Mouse (Mus musculus): Measurements from ENCODE around the gene Adap1. TPM values are rescaled to one million over a fixed set of nuclear protein-coding genes. Genes with fewer than 3 reads are reported as not detected.

Adap1 gene
- total and polyA plus RNA-seq, 2 experiments from 2014 or later = 0.53 to 1.00 TPM

GRCm38 (mm10) chr5:139365827-139366226 is 40.4 kb upstream of the Adap1 start:
- DNase-seq (ENCODE audit: low spot score) = no peak
- Histone ChIP-seq H3K27me3 (ENCODE audit: control insufficient read depth, insufficient read depth, low read length) (no peaks in the 10 kb centered on the region), H3K27ac (ENCODE audit: low read depth) (no peak overlapping the region), H3K9ac (replicated peaks; ENCODE audit: low read depth, low read length) (no peak overlapping the region), H3K4me3 (ENCODE audit: low read depth, low read length) (no peak overlapping the region), H3K9me3 (replicated peaks; ENCODE audit: control insufficient read depth, low read length) (no peaks in the 10 kb centered on the region), H3K36me3 (replicated peaks; ENCODE audit: control insufficient read depth, insufficient read depth, low read length) (no peaks in the 10 kb centered on the region), H3K4me1 (ENCODE audit: control insufficient read depth, insufficient read depth) (peaks cover 8% of the 10 kb centered on the region), H3K4me2 (ENCODE audit: low read depth, low read length) (no peak overlapping the region)
- TF ChIP-seq EP300 (IDR thresholded peaks at IDR 0.05; ENCODE audit: low read depth) (no peak), CTCF (IDR thresholded peaks at IDR 0.05; ENCODE audit: low read depth) (no peak)
- 72% methylated on average over 1 of the region's 1 CpGs for WGBS
- no peak for ATAC-seq (ENCODE audit: insufficient read depth, low read depth)

GRCm38 (mm10) chr5:139364911-139365571 is 39.6 kb upstream of the Adap1 start:
- DNase-seq (ENCODE audit: low spot score) = no peak
- TF ChIP-seq CTCF (IDR thresholded peaks at IDR 0.05; ENCODE audit: low read depth) (no peak), EP300 (IDR thresholded peaks at IDR 0.05; ENCODE audit: low read depth) (no peak)
- H3K9ac ChIP-seq (replicated peaks; ENCODE audit: low read depth, low read length) = no peak overlapping the region
- no peaks in the 10 kb centered on the region for H3K36me3 ChIP-seq (replicated peaks; ENCODE audit: control insufficient read depth, insufficient read depth, low read length)
- H3K4me3 ChIP-seq (ENCODE audit: low read depth, low read length) = no peak overlapping the region
- no peak overlapping the region for H3K4me2 ChIP-seq (ENCODE audit: low read depth, low read length)
- WGBS = 48% methylated on average over 5 of the region's 5 CpGs
- H3K9me3 ChIP-seq (replicated peaks; ENCODE audit: control insufficient read depth, low read length) = no peaks in the 10 kb centered on the region
- ATAC-seq (ENCODE audit: insufficient read depth, low read depth) = peak; percentile 3; the same call in 1 of the 2 replicates
- no peaks in the 10 kb centered on the region for H3K27me3 ChIP-seq (ENCODE audit: control insufficient read depth, insufficient read depth, low read length)
- H3K4me1 ChIP-seq (ENCODE audit: control insufficient read depth, insufficient read depth) = 0 out of 2 replicates have a peak, but pooled peaks cover 6% of the 10 kb centered on the region
- H3K27ac ChIP-seq (ENCODE audit: low read depth) = peak overlapping the region; percentile 70

GRCm38 (mm10) chr5:139364260-139364910 is 39.0 kb upstream of the Adap1 start:
- peak; percentile 75 for DNase-seq (ENCODE audit: low spot score)
- no peak overlapping the region for H3K4me3 ChIP-seq (ENCODE audit: low read depth, low read length)
- H3K36me3 ChIP-seq (replicated peaks; ENCODE audit: control insufficient read depth, insufficient read depth, low read length) = no peaks in the 10 kb centered on the region
- H3K4me2 ChIP-seq (ENCODE audit: low read depth, low read length) = no peak overlapping the region
- peak; percentile 66 for ATAC-seq (ENCODE audit: insufficient read depth, low read depth)
- TF ChIP-seq EP300 (IDR thresholded peaks at IDR 0.05; ENCODE audit: low read depth) = peak; percentile 63
- TF ChIP-seq CTCF (IDR thresholded peaks at IDR 0.05; ENCODE audit: low read depth) = peak; percentile 99
- H3K9me3 ChIP-seq (replicated peaks; ENCODE audit: control insufficient read depth, low read length) = no peaks in the 10 kb centered on the region
- no peak overlapping the region for H3K9ac ChIP-seq (replicated peaks; ENCODE audit: low read depth, low read length)
- H3K4me1 ChIP-seq (ENCODE audit: control insufficient read depth, insufficient read depth) = 0 out of 2 replicates have a peak, but pooled peaks cover 6% of the 10 kb centered on the region
- H3K27me3 ChIP-seq (ENCODE audit: control insufficient read depth, insufficient read depth, low read length) = no peaks in the 10 kb centered on the region
- WGBS = 36% methylated on average over 12 of the region's 12 CpGs
- H3K27ac ChIP-seq (ENCODE audit: low read depth) = peak overlapping the region; percentile 70

- ATAC-seq (ENCODE audit: insufficient read depth, low read depth) (no peak), DNase-seq (ENCODE audit: low spot score) (no peak)
- 57% methylated on average over 7 of the region's 7 CpGs for WGBS
- Histone ChIP-seq H3K4me3 (ENCODE audit: low read depth, low read length) (no peak overlapping the region), H3K9ac (replicated peaks; ENCODE audit: low read depth, low read length) (no peak overlapping the region), H3K27me3 (ENCODE audit: control insufficient read depth, insufficient read depth, low read length) (no peaks in the 10 kb centered on the region), H3K36me3 (replicated peaks; ENCODE audit: control insufficient read depth, insufficient read depth, low read length) (no peaks in the 10 kb centered on the region), H3K9me3 (replicated peaks; ENCODE audit: control insufficient read depth, low read length) (no peaks in the 10 kb centered on the region), H3K4me2 (ENCODE audit: low read depth, low read length) (no peak overlapping the region), H3K27ac (ENCODE audit: low read depth) (no peak overlapping the region; the same call in 1 of the 2 replicates), H3K4me1 (ENCODE audit: control insufficient read depth, insufficient read depth) (0 out of 2 replicates have a peak, but pooled peaks cover 6% of the 10 kb centered on the region)
- no peak for TF ChIP-seq EP300 (IDR thresholded peaks at IDR 0.05; ENCODE audit: low read depth)
- TF ChIP-seq CTCF (IDR thresholded peaks at IDR 0.05; ENCODE audit: low read depth) = no peak
Observed at GRCm38 (mm10) chr5:139363858-139364257, 38.4 kb upstream of the Adap1 start.

- Histone ChIP-seq H3K4me2 (ENCODE audit: low read depth, low read length) (no peak overlapping the region), H3K4me3 (ENCODE audit: low read depth, low read length) (no peak overlapping the region), H3K36me3 (replicated peaks; ENCODE audit: control insufficient read depth, insufficient read depth, low read length) (no peaks in the 10 kb centered on the region), H3K9me3 (replicated peaks; ENCODE audit: control insufficient read depth, low read length) (no peaks in the 10 kb centered on the region), H3K4me1 (ENCODE audit: control insufficient read depth, insufficient read depth) (0 out of 2 replicates have a peak, but pooled peaks cover under 1% of the 10 kb centered on the region), H3K27me3 (ENCODE audit: control insufficient read depth, insufficient read depth, low read length) (no peaks in the 10 kb centered on the region), H3K27ac (ENCODE audit: low read depth) (no peak overlapping the region), H3K9ac (replicated peaks; ENCODE audit: low read depth, low read length) (no peak overlapping the region)
- WGBS = 78% methylated on average over 5 of the region's 5 CpGs
- DNase-seq (ENCODE audit: low spot score) = no peak
- no peak for ATAC-seq (ENCODE audit: insufficient read depth, low read depth)
- no peak for TF ChIP-seq EP300 (IDR thresholded peaks at IDR 0.05; ENCODE audit: low read depth)
- no peak for TF ChIP-seq CTCF (IDR thresholded peaks at IDR 0.05; ENCODE audit: low read depth)
Observed at GRCm38 (mm10) chr5:139359244-139359643, 33.8 kb upstream of the Adap1 start.
